Mouse (Mus musculus): ENCODE results near the gene Spns2. TPM values are rescaled to one million over a fixed set of nuclear protein-coding genes. Genes with fewer than 3 reads are reported as not detected.

Gene Spns2
- total and polyA plus RNA-seq, 3 experiments = 0.07 to 0.17 (median 0.14) TPM

- no peak overlapping the region for H3K4me3 ChIP-seq (replicated peaks in 1 of 3; ENCODE audit: low read depth in 2 of 3, low read length in 2 of 3, poor library complexity in 1 of 3)
- no peaks in the 10 kb centered on the region for H3K79me2 ChIP-seq (replicated peaks; ENCODE audit: control insufficient read depth, extremely low read depth, insufficient read depth, poor library complexity, severe bottlenecking)
- peaks cover 94% of the 10 kb centered on the region for H3K27me3 ChIP-seq (replicated peaks)
- in situ Hi-C loops (cut with MboI; ENCODE audit: low pct_ligation_motif_present, low pct_unique_long_range_greater_than_20kb, low sequenced_read_pairs) = no loop called here
- no peak overlapping the region for H3K9ac ChIP-seq (ENCODE audit: insufficient read depth, low read depth)
- peaks cover under 1% of the 10 kb centered on the region for H3K9me3 ChIP-seq (replicated peaks; ENCODE audit: low read length)
- H3K36me3 ChIP-seq (replicated peaks in 1 of 2; ENCODE audit: control insufficient read depth in 1 of 2, insufficient read depth in 1 of 2, low read length in 1 of 2) = no peaks in the 10 kb centered on the region
- H3K4me1 ChIP-seq (ENCODE audit: control insufficient read depth in 1 of 2, insufficient read depth in 2 of 2) = peaks cover 0 to 2% of the 10 kb centered on the region in 2 experiments; a peak in 3 of 4 replicates
- H3K4me2 ChIP-seq (ENCODE audit: insufficient read depth, low read depth, poor library complexity, severe bottlenecking) = no peak overlapping the region
- dilution Hi-C loops (cut with MboI; ENCODE audit: extremely low pct_ligation_motif_present, extremely low pct_unique_long_range_greater_than_20kb, low sequenced_read_pairs) = no loop called here
- no peak for DNase-seq (ENCODE audit: extremely low read depth)
- TF ChIP-seq TCF12 (IDR thresholded peaks at IDR 0.05; ENCODE audit: low read depth, low read length) (no peak), MAX (IDR thresholded peaks at IDR 0.05; ENCODE audit: low read length) (no peak), SMC3 (IDR thresholded peaks at IDR 0.05; ENCODE audit: low read depth, low read length) (no peak), CHD2 (IDR thresholded peaks at IDR 0.05; ENCODE audit: low read length) (no peak), CHD1 (IDR thresholded peaks at IDR 0.05; ENCODE audit: low read depth, low read length) (no peak), ELF1 (IDR thresholded peaks at IDR 0.05; ENCODE audit: low read depth, low read length) (no peak), MXI1 (IDR thresholded peaks at IDR 0.05; ENCODE audit: low read depth, low read length) (no peak), RCOR1 (conservative IDR thresholded peaks at IDR 0.05; ENCODE audit: low read depth, low read length) (no peak), UBTF (IDR thresholded peaks at IDR 0.05; ENCODE audit: low read depth, low read length) (no peak), CTCF (conservative IDR thresholded peaks at IDR 0.05 in 1 of 2, IDR thresholded peaks at IDR 0.05 in 1 of 2; ENCODE audit: low read depth in 2 of 2, low read length in 2 of 2) (no peak), USF1 (IDR thresholded peaks at IDR 0.05; ENCODE audit: low read depth, low read length) (no peak), MAFK (IDR thresholded peaks at IDR 0.05; ENCODE audit: insufficient replicate concordance, low read length) (no peak), POLR2AphosphoS2 (IDR thresholded peaks at IDR 0.05; ENCODE audit: low read depth, low read length) (no peak)
- H3K27ac ChIP-seq (ENCODE audit: insufficient read depth, low read depth) = no peak overlapping the region
Observed at GRCm38 (mm10) chr11:72406079-72406675, 83.5 kb downstream of the Spns2 start.

- H3K9ac ChIP-seq (ENCODE audit: insufficient read depth, low read depth) = no peak overlapping the region
- no peaks in the 10 kb centered on the region for H3K9me3 ChIP-seq (replicated peaks; ENCODE audit: low read length)
- dilution Hi-C loops (cut with MboI; ENCODE audit: extremely low pct_ligation_motif_present, extremely low pct_unique_long_range_greater_than_20kb, low sequenced_read_pairs) (no loop called here), in situ Hi-C loops (cut with MboI; ENCODE audit: low pct_ligation_motif_present, low pct_unique_long_range_greater_than_20kb, low sequenced_read_pairs) (no loop called here)
- peaks cover 94% of the 10 kb centered on the region for H3K27me3 ChIP-seq (replicated peaks)
- TF ChIP-seq CHD1 (IDR thresholded peaks at IDR 0.05; ENCODE audit: low read depth, low read length) (no peak), TCF12 (IDR thresholded peaks at IDR 0.05; ENCODE audit: low read depth, low read length) (no peak), RCOR1 (conservative IDR thresholded peaks at IDR 0.05; ENCODE audit: low read depth, low read length) (no peak), MXI1 (IDR thresholded peaks at IDR 0.05; ENCODE audit: low read depth, low read length) (no peak), NRF1 (IDR thresholded peaks at IDR 0.05; ENCODE audit: low read depth, low read length) (no peak), CHD2 (IDR thresholded peaks at IDR 0.05; ENCODE audit: low read length) (no peak), IRF4 (IDR thresholded peaks at IDR 0.05; ENCODE audit: low read depth, low read length) (no peak), UBTF (IDR thresholded peaks at IDR 0.05; ENCODE audit: low read depth, low read length) (no peak), ZNF384 (IDR thresholded peaks at IDR 0.05; ENCODE audit: low read depth, low read length) (no peak), CTCF (conservative IDR thresholded peaks at IDR 0.05 in 1 of 2, IDR thresholded peaks at IDR 0.05 in 1 of 2; ENCODE audit: low read depth in 2 of 2, low read length in 2 of 2) (no peak), EP300 (IDR thresholded peaks at IDR 0.05; ENCODE audit: low read length) (no peak), RAD21 (IDR thresholded peaks at IDR 0.05; ENCODE audit: low read depth, low read length) (no peak), NELFE (IDR thresholded peaks at IDR 0.05; ENCODE audit: low read depth, low read length) (no peak), GABPA (IDR thresholded peaks at IDR 0.05; ENCODE audit: insufficient replicate concordance, low read depth, low read length) (no peak), JUND (conservative IDR thresholded peaks at IDR 0.05; ENCODE audit: low read depth, low read length) (no peak)
- H3K4me1 ChIP-seq (ENCODE audit: control insufficient read depth in 1 of 2, insufficient read depth in 2 of 2) = no peaks in the 10 kb centered on the region
- H3K36me3 ChIP-seq (replicated peaks in 1 of 2; ENCODE audit: control insufficient read depth in 1 of 2, insufficient read depth in 1 of 2, low read length in 1 of 2) = no peaks in the 10 kb centered on the region
- H3K27ac ChIP-seq (ENCODE audit: insufficient read depth, low read depth) = no peak overlapping the region
- H3K4me2 ChIP-seq (ENCODE audit: insufficient read depth, low read depth, poor library complexity, severe bottlenecking) = no peak overlapping the region
- no peak for DNase-seq (ENCODE audit: extremely low read depth)
- no peaks in the 10 kb centered on the region for H3K79me2 ChIP-seq (replicated peaks; ENCODE audit: control insufficient read depth, extremely low read depth, insufficient read depth, poor library complexity, severe bottlenecking)
- no peak overlapping the region for H3K4me3 ChIP-seq (replicated peaks in 1 of 3; ENCODE audit: low read depth in 2 of 3, low read length in 2 of 3, poor library complexity in 1 of 3)
Observed at GRCm38 (mm10) chr11:72405532-72405931, 84.2 kb downstream of the Spns2 start.

Data from CH12.LX (cell line).